Mouse (Mus musculus) gastrocnemius, postnatal 4 days (tissue): ENCODE results near the gene Frmd4a. TPM values are rescaled to one million over a fixed set of nuclear protein-coding genes. Genes with fewer than 3 reads are reported as not detected.

Source experiments
- DNase-seq, 2 experiments: peaks; one replicate each; pipeline ENCODE4 v3.0.0; 2021 to 2022; ENCODE audit warnings: low spot score in 2 of 2, mixed read lengths in 2 of 2
- total RNA-seq, 2 experiments: library from RNA; stranded (reverse); gene quantifications; 2 replicates each; pipeline ENCODE4 v1.2.3; 2021

Gene Frmd4a
- total RNA-seq, 2 experiments from 2014 or later: 32.9 to 38.0 TPM

- no peak for DNase-seq
Observed at GRCm38 (mm10) chr2:4572498-4573263, 555.2 kb downstream of the Frmd4a start.

GRCm38 (mm10) chr2:4573386-4573785, 555.9 kb downstream of the Frmd4a start:
- DNase-seq: no peak

GRCm38 (mm10) chr2:4574251-4574650, 556.7 kb downstream of the Frmd4a start:
- no peak for DNase-seq

GRCm38 (mm10) chr2:4575163-4575562, 557.6 kb downstream of the Frmd4a start:
- no peak for DNase-seq

- DNase-seq: no peak
Observed at GRCm38 (mm10) chr2:4575975-4576374, 558.5 kb downstream of the Frmd4a start.

- no peak for DNase-seq
Observed at GRCm38 (mm10) chr2:4578291-4578690, 560.8 kb downstream of the Frmd4a start.

GRCm38 (mm10) chr2:4579357-4580068, 562.0 kb downstream of the Frmd4a start:
- DNase-seq: no peak

- no peak for DNase-seq
Observed at GRCm38 (mm10) chr2:4580666-4581065, 563.1 kb downstream of the Frmd4a start.

GRCm38 (mm10) chr2:4582930-4583329, 565.4 kb downstream of the Frmd4a start:
- DNase-seq: no peak

- DNase-seq: no peak
Observed at GRCm38 (mm10) chr2:4584252-4584651, 566.7 kb downstream of the Frmd4a start.

GRCm38 (mm10) chr2:4586245-4586644, 568.7 kb downstream of the Frmd4a start:
- DNase-seq: no peak

- DNase-seq: no peak
Observed at GRCm38 (mm10) chr2:4587685-4588409, 570.3 kb downstream of the Frmd4a start.

GRCm38 (mm10) chr2:4591647-4592046, 574.1 kb downstream of the Frmd4a start:
- no peak for DNase-seq

GRCm38 (mm10) chr2:4592666-4593065, 575.1 kb downstream of the Frmd4a start:
- no peak for DNase-seq

GRCm38 (mm10) chr2:4593433-4593832, 575.9 kb downstream of the Frmd4a start:
- DNase-seq: peak; percentile 45 to 67

GRCm38 (mm10) chr2:4593878-4594387, 576.4 kb downstream of the Frmd4a start:
- no peak for DNase-seq

- no peak for DNase-seq
Observed at GRCm38 (mm10) chr2:4596992-4597391, 579.5 kb downstream of the Frmd4a start.

GRCm38 (mm10) chr2:4601034-4601890, 583.7 kb downstream of the Frmd4a start:
- peak; percentile 55 to 69 for DNase-seq

GRCm38 (mm10) chr2:4603361-4603945, 585.9 kb downstream of the Frmd4a start:
- DNase-seq: no peak

- DNase-seq: no peak
Observed at GRCm38 (mm10) chr2:4606559-4606958, 589.0 kb downstream of the Frmd4a start.
